Mouse (Mus musculus) limb, embryonic 12.5 days (tissue): ENCODE data around the gene Slco1a5. TPM values are rescaled to one million over a fixed set of nuclear protein-coding genes. Genes with fewer than 3 reads are reported as not detected.
"Not testable (repeated sequence)": the region's sequence is repeated elsewhere in the genome, so short reads cannot be mapped to it uniquely, and the experiment has no call there.

Experiments used
- ATAC-seq: fragments of 200-750 bp; cut with Nextera tagmentation; 2 replicates; pipeline ENCODE4 v1.8.0; 2017; ENCODE audit warnings: low read depth, moderate TSS enrichment; ENCODE audit not compliant: insufficient number of reproducible peaks, insufficient read depth, low FRiP score, low TSS enrichment
- H3K27ac ChIP-seq: fragments of 300-500 bp; sonication (generic); 2 replicates; pipeline ENCODE4 v1.5.1; 2016; ENCODE audit warnings: mild to moderate bottlenecking, moderate library complexity
- H3K27me3 ChIP-seq: fragments of 300-500 bp; sonication (generic); 2 replicates; pipeline ENCODE4 v1.6.1; 2016; ENCODE audit warnings: mild to moderate bottlenecking, moderate library complexity
- H3K36me3 ChIP-seq: fragments of 300-500 bp; sonication (generic); 2 replicates; pipeline ENCODE4 v1.6.1; 2016; ENCODE audit warnings: mild to moderate bottlenecking, moderate library complexity
- H3K4me1 ChIP-seq: fragments of 300-500 bp; sonication (generic); replicated peaks from 2 replicates; pipeline ENCODE4 v1.6.1; 2016
- H3K4me2 ChIP-seq: fragments of 300-500 bp; sonication (generic); 2 replicates; pipeline ENCODE4 v1.6.1; 2016; ENCODE audit warnings: mild to moderate bottlenecking, moderate library complexity
- H3K4me3 ChIP-seq: fragments of 300-500 bp; sonication (generic); replicated peaks from 2 replicates; pipeline ENCODE4 v1.5.1; 2016; ENCODE audit warnings: mild to moderate bottlenecking
- H3K9ac ChIP-seq: fragments of 300-500 bp; sonication (generic); replicated peaks from 2 replicates; pipeline ENCODE4 v1.6.1; 2016; ENCODE audit warnings: mild to moderate bottlenecking, moderate library complexity
- H3K9me3 ChIP-seq: fragments of 300-500 bp; sonication (generic); 2 replicates; pipeline ENCODE4 v1.6.1; 2016; ENCODE audit warnings: mild to moderate bottlenecking, moderate library complexity
- WGBS: fragments of 180-500 bp; shearing (Covaris S2); methylation state at CpG from one replicate; pipeline ENCODE4 v1.1.7; 2016; 5-methylcytosine and 5-hydroxymethylcytosine counted together
- polyA plus RNA-seq: library from polyadenylated mRNA; unstranded; fragments of >200 nt; fragmentation: Nextera tagmentation; extraction: Ambion mirVana; gene quantifications from 2 replicates; pipeline ENCODE4 v1.2.1, GENCODE M21; 2016

Slco1a5 gene
- polyA plus RNA-seq: not detected in 2 replicates

DNA sequence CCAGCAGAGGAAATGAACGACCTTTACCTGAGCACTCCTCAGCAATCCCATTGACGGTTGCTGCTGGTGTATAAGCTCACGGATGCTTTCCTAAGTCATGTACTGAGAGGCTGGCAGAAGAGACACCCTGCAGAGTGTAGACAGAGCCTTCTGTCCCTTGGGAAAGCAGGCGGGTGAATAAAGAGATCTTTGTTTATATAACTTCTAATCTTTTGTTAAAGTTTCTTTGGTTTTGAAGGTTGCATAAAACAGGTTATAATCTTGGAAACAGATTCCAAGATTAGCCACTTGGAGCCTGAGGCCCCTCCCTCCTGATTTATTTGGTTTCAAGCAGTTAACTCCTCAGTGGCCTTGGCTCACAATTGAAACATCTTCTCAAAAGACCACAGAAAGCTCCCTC is at the start of gene Slco1a5:
Gene Slco1a5 (minus strand): TSS at position 101 of the 400 bp plus-strand sequence.
- Histone ChIP-seq H3K9me3 (no peaks in the 10 kb centered on the region), H3K4me1 (no peaks in the 10 kb centered on the region), H3K4me3 (no peak within 1 kb of the TSS), H3K4me2 (no peak within 1 kb of the TSS), H3K9ac (no peak within 1 kb of the TSS), H3K27ac (no peak within 1 kb of the TSS), H3K36me3 (no peaks in the 10 kb centered on the region), H3K27me3 (no peaks in the 10 kb centered on the region)
- 49% methylated on average over 4 of the region's 4 CpGs for WGBS
- ATAC-seq: no peak

DNA sequence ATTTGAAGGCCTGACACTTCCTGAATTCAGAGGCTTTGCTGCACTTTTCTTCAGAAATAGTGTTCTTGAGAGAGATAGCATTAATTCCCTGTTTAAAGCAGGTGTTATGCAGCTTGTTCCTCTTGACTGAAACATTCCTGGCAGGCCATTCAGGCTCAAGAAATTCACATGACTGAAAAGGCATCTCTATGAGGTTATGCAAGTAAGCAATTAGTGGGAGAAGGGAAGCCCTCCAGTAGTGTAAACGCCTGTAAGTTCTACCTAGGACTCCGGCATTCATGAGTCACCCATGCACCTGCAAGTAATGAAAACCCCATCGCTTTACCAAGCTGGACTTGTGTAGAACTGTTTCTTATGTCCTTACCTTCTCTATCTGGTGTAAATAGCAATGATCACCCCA is 46.8 kb upstream of the Slco1a5 start:
- no peak for ATAC-seq
- no peak overlapping the region for H3K9ac ChIP-seq
- H3K4me1 ChIP-seq: no peaks in the 10 kb centered on the region
- WGBS: 84% methylated on average over 3 of the region's 3 CpGs
- peaks cover 71% of the 10 kb centered on the region for H3K36me3 ChIP-seq
- no peak overlapping the region for H3K4me2 ChIP-seq
- H3K27ac ChIP-seq: no peak overlapping the region
- H3K27me3 ChIP-seq: no peaks in the 10 kb centered on the region
- no peak overlapping the region for H3K4me3 ChIP-seq
- no peaks in the 10 kb centered on the region for H3K9me3 ChIP-seq

DNA sequence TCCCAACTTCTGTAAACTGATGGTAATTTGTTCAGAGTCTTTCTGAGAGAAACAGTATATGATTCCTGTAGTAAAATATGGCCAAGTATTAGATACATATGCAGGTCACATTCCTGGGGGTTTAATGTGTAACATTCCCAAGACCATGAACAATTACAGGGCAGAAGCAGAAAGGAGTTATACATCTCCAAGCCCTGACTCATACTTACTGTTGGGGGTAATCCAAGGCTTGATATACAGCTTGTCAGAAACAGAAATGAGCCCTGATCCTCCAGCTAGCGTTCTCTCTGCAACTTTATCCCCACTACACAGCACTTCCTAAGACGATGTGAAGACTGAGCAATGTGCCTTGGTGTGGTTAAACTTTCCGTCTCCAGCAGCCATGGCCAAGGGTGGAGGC is 44.8 kb upstream of the Slco1a5 start:
- H3K36me3 ChIP-seq: peaks cover 73% of the 10 kb centered on the region
- WGBS: 86% methylated on average over 3 of the region's 3 CpGs

DNA sequence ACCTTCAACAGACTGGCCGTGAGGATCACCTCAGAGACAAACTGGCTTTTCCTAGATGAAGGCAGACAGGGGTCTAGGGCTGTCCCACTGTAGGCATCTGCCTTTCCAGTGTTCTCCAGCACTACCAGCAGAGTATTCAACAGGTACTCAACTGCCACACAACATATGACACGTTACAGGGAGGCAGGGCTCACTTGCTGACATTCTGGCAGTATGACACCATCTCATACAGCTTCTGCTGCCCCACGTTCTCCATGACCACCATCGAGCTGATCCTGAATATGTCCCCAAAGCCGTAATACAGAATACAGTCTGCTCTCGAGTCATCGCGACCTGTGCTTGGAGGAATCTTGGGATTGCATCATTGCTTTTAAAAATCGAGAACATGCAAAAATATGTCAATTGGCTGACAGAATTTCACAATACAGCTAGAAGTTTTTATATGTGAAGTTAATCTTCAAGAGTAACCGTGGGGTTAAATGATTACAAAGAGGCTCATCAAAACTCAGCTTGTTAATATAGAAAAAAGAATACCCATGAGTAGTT is 43.8 kb upstream of the Slco1a5 start:
- H3K4me2 ChIP-seq: no peak overlapping the region
- no peak overlapping the region for H3K27ac ChIP-seq
- H3K9ac ChIP-seq: no peak overlapping the region
- 88% methylated on average over 10 of the region's 10 CpGs for WGBS
- no peak overlapping the region for H3K4me3 ChIP-seq
- no peaks in the 10 kb centered on the region for H3K4me1 ChIP-seq
- ATAC-seq: no peak
- H3K27me3 ChIP-seq: no peaks in the 10 kb centered on the region
- no peaks in the 10 kb centered on the region for H3K9me3 ChIP-seq
- H3K36me3 ChIP-seq: peaks cover 71% of the 10 kb centered on the region

More for the DNA sequence above, 44.8 kb upstream of the Slco1a5 start:
- Histone ChIP-seq H3K9me3 (no peaks in the 10 kb centered on the region), H3K27ac (no peak overlapping the region), H3K9ac (no peak overlapping the region), H3K4me2 (no peak overlapping the region), H3K4me1 (no peaks in the 10 kb centered on the region), H3K27me3 (no peaks in the 10 kb centered on the region), H3K4me3 (no peak overlapping the region)
- ATAC-seq: no peak

DNA sequence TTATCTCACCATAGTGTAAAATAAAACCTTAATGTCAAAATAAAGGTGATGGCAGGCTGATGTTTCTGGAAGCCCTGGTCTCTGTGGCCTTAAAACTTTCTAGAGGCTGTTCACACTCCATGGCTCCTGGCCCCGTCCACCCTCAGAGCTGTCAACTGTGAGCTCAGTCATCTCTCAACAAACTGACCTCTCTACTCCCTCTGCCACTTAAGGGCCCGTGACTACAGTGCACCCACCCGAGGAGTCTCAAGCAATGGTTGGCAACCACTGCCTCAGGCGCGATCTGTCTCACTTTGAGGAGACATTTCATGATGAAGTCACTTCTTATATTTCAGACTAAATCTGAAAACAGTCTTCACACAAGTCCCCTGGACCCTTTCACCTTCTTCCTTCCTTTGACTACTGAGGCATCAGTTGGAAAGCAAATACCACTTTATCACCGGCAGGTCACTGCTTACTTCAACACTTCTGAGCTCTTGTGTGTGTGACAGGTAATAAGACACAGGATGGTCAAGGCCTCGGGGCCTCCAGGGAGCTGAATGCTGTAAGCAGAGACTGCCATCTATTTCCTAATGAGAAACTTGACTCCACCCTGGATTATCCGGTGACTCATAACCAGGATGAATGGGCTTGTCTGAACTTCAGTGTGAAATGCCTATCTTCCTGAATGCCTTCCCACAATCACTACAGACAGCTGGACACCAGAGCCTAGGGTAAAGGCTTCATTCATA is 43.1 kb upstream of the Slco1a5 start:
- Histone ChIP-seq H3K27ac (no peak overlapping the region), H3K9ac (no peak overlapping the region), H3K4me2 (no peak overlapping the region), H3K36me3 (peaks cover 74% of the 10 kb centered on the region), H3K27me3 (no peaks in the 10 kb centered on the region), H3K4me1 (no peaks in the 10 kb centered on the region), H3K9me3 (no peaks in the 10 kb centered on the region), H3K4me3 (no peak overlapping the region)
- 90% methylated on average over 8 of the region's 8 CpGs for WGBS
- no peak for ATAC-seq

DNA sequence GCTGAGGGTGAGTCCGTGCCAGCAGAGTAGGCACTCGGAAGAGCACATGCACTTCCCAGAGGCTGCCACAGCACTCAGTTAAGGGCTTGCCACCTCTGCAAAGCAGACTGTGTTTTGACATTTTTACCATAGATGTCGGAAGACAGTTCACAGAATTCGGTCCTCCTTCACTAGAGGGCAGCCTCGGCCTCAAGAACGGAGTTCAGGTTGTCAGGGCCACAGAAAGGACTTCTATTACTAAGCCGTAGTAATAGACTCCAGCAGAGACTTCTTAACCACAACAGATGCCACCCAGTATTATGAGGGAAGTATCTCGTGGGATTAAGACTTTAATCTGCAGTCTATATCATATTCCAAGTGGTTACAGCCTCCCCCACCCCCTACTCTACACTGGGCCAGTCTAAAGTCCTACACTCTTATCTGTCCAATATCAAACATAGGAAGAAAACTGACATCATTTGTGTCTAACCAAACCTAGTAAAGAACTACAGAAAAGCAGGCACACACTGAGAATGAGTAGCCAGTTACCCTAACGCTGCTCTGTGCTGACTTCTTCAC is 40.3 kb upstream of the Slco1a5 start:
- Histone ChIP-seq H3K4me2 (no peak overlapping the region), H3K9me3 (no peaks in the 10 kb centered on the region), H3K4me1 (no peaks in the 10 kb centered on the region), H3K27ac (no peak overlapping the region), H3K4me3 (no peak overlapping the region), H3K36me3 (peaks cover 83% of the 10 kb centered on the region), H3K9ac (no peak overlapping the region), H3K27me3 (no peaks in the 10 kb centered on the region)
- ATAC-seq: no peak
- 75% methylated on average over 9 of the region's 9 CpGs for WGBS

DNA sequence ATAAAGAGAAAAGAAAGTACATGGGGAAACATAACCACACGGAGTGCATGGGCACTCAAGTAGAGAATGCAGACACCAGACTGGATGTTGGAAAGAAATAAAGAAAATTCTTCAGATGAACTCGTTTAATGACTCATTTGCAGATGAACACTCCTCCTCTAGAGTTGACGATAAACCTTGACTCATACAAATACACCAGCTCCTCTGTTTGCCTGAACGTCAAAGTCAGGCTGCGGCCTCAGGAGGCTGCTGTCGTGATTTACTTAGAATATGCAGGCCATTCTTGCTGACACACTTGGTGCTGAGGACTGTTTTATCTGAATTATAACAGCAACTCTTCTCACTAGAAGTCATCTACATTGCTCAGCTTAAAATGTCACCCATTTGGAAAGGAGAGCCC is 39.3 kb upstream of the Slco1a5 start:
- Histone ChIP-seq H3K9ac (no peak overlapping the region), H3K27ac (no peak overlapping the region), H3K9me3 (no peaks in the 10 kb centered on the region), H3K4me3 (no peak overlapping the region), H3K27me3 (no peaks in the 10 kb centered on the region), H3K4me2 (no peak overlapping the region), H3K4me1 (no peaks in the 10 kb centered on the region), H3K36me3 (peaks cover 79% of the 10 kb centered on the region)
- no peak for ATAC-seq
- 91% methylated on average over 6 of the region's 6 CpGs for WGBS

DNA sequence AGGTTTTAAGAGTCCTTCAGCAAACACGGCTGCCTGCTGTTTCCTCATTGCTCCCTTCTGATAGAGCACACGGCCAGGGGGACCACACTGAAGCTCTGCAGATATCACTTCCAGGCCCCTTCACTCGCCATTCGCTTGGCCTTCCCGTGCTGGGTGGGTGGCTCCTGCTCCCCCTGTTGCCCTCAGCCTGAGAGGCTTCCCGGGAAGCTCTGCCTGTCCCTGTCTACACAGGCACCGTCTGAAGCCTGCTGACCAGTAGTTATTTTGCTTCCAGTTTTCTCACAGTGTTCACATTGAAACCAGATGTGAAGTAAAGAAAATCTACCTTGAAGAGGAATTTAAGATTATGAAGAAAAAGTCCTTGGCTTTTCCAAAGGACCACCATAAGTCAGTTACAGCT is 34.3 kb upstream of the Slco1a5 start:
- Histone ChIP-seq H3K27ac (no peak overlapping the region), H3K36me3 (peaks cover 68% of the 10 kb centered on the region), H3K9me3 (no peaks in the 10 kb centered on the region), H3K9ac (no peak overlapping the region), H3K4me2 (no peak overlapping the region), H3K4me3 (no peak overlapping the region), H3K4me1 (no peaks in the 10 kb centered on the region), H3K27me3 (no peaks in the 10 kb centered on the region)
- no peak for ATAC-seq
- 72% methylated on average over 7 of the region's 7 CpGs for WGBS

DNA sequence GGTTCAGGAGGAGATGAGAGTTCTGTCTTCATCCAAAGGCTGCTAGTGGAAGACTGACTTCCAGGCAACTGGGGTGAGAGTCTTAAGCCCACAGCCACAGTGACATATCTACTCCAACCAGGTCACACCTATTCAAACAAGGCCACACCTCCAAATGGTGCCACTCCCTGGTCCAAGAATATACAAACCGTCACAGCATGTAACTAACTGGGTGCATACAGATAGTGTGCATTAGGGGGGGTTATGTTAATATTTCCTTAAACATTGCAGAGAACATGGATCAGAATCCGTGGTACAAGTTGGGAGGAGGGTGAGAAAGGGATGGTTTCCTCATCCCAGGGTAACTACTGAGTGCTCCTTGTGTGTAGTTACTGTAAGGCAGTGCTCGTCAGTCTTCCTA is 29.3 kb upstream of the Slco1a5 start:
- not testable (repeated sequence) for ATAC-seq, H3K27me3 ChIP-seq, H3K4me1 ChIP-seq, H3K27ac ChIP-seq, H3K4me2 ChIP-seq, H3K9me3 ChIP-seq, H3K4me3 ChIP-seq, H3K9ac ChIP-seq
- whole genome bisulfite sequencing: 93% methylated on average over 3 of the region's 3 CpGs
- H3K36me3 ChIP-seq: peaks cover 54% of the 10 kb centered on the region

DNA sequence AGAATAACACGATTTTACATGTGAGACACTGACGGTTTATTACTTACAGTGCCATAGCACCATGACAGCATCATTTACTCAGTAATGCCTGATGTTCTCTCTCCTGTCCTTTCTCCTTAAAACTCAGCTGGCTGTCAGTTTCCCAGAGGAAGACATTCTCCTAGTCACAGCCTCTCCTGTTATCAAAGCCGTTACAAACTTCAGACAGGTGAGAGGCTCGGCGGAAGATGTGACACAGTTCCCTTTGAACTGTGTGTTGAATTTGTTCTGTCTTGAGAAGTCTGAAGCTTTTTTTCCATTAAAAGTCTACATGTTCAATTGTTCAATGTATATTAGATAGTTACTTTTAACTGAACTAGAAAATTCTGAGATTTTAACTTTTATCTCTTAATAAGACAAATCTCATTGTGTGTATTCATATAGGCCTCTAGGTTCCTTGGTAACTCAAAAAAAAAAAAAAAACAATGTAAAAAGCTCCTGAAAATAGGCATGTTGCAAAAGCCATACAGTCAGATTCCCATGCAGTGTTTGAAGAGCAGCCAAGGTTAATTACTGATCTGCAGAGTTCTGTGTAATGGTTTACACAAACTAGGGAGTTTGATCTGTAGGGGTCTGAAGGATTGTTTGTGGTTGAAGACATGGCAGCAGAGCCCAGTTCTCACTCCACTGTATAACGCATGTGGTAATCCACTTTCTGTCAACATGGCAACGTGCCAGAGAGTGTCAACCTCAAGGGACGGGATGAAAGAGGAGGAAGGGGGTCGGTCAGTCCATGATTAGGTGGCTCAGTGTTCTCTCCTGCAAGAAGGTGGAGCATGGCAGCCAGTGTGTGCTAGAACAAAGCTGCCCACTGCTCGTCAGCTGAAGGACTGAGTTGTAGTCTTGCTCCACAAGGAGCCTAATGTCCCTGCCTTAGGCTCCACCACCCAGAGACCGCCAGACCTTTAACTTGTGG is 24.9 kb upstream of the Slco1a5 start:
- Histone ChIP-seq H3K4me2 (no peak overlapping the region), H3K9ac (no peak overlapping the region)

More for the DNA sequence above, 24.9 kb upstream of the Slco1a5 start:
- Histone ChIP-seq H3K36me3 (peaks cover 28% of the 10 kb centered on the region), H3K27me3 (no peaks in the 10 kb centered on the region), H3K9me3 (no peaks in the 10 kb centered on the region), H3K27ac (no peak overlapping the region), H3K4me3 (no peak overlapping the region), H3K4me1 (peaks cover 9% of the 10 kb centered on the region; the same call in 1 of the 2 replicates)
- no peak for ATAC-seq
- 90% methylated on average over 11 of the region's 11 CpGs for WGBS
